Mouse (Mus musculus): Measurements from ENCODE around the gene Proca1. TPM values are rescaled to one million over a fixed set of nuclear protein-coding genes. Genes with fewer than 3 reads are reported as not detected.
"Not testable (repeated sequence)": the region's sequence is repeated elsewhere in the genome, so short reads cannot be mapped to it uniquely, and the experiment has no call there.

Gene Proca1
- total RNA-seq, 2 experiments from 2014 or later = 5.7 to 6.3 TPM

DNA sequence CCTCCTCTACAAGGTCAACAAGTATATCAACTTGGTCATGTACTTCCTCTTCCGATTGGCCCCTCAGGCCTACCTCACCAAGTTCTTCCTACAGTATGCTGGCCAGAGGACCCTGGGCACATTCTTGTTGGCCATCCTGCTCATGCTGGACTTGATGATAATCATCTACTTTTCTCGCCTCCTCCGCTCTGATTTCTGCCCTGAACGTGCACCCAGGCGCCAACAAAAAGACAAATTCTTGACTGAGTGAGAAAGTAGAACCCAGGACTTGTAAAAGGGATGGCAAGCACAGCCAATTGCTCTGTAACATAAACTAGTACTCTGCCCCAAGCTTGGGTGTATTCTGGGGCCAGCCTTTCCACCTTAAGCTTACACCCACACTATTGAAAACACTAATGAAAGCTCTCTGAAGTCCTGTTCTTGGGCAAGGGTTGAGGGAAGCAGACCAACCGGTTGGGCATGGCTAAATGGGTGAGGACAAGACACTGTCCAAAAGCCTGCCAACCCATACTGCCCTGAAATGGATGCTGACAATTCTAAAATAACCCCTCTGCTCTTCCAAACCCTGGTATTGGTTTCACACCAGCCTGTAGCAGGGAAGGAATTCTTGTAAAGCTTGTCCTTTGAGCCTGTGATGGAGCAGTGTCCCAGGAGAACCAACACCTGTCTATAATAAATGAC lies 13.0 kb upstream of the Proca1 start:
- DNase-seq (ENCODE audit: low spot score in 2 of 2) = no peak

DNA sequence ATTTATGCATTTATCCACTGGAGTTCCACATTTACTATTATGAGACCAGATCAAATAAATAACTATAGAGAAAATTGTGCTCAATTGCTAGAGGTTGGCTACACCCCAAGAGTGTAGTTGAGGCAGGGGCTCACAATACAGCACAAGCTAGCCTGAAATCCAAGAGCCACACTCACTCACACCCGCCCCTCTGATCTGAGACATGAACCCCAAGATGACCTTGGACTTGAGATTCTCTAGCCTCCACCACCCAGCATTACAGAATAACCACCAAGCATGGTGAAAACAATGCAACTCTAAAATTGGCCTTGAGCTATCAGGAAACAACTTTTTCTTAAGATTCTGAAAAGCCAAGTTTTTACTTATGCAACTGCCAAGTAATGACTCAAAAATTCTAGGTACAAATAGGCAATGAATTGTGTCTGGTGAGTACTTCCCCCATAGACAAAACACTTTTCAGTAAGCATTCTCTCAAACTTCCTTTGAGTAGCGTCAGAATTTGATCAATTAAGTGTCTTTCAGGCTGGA lies 11.3 kb upstream of the Proca1 start:
- no peak for DNase-seq (ENCODE audit: low spot score in 2 of 2)

DNA sequence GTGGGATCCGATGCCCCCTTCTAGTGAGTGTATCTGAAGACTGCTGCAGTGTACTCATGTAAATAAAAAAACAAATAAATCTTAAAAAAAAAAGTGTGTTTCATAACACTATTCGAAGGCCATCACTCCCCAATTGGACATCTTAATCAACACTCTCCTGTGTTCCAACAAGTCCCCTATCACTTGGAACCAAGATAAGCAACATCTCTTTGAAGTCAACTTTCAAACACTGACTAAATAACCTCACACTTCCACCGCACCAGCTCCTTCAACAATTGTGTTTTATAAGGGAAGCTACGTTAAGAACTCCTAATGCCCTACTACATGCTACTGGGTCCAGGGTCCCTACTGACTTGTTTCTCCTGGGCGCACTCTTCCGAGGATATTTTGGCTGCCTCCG lies 10.7 kb upstream of the Proca1 start:
- no peak for DNase-seq (ENCODE audit: low spot score in 2 of 2)

DNA sequence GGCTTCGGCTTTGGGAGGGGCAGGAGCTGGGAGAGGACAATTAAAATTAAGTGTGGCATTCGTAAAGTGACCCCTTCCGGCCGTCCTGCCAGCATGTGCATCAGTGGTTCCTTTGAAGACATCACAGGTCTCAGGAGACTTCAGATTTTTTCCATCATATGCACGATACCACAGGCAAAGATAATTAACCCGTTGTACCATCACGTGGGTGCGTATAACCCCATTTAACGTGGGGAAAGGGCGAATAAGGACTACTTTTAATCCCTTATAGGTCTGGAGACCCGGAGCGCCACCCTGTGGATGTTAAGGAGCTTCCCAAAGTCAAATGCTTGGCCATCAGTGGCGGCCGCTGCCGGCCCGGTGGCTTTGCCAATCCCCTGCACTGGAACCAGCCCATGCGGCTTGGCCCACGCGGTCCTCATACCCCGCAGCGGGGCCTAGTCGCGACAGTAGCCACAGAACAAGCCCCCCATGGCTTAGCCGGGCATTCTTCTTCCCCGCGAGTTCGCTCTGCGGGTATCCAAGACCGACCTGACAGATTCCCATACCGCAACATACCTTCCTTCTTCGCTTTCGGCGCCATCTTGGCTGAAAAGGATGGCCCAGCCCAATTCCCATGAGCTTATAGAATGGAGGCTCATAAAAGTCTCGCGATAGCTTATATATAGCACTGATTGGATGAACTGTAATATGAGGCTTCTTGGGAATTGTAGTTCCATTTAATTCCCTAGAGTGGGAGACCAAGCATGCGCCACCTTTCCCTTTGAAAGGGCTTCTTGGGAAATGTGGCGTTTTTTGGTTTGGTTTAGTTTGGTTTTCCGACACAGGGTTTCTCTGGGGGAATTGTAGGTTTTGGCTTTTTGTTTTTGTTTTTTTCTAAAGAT lies 10.0 kb upstream of the Proca1 start, which contains the start of gene Rpl23a:
Rpl23a (minus strand) TSS at position 624 of the 884 bp plus-strand sequence.
- peak; percentile 79 to 86 for DNase-seq (ENCODE audit: low spot score in 2 of 2)

DNA sequence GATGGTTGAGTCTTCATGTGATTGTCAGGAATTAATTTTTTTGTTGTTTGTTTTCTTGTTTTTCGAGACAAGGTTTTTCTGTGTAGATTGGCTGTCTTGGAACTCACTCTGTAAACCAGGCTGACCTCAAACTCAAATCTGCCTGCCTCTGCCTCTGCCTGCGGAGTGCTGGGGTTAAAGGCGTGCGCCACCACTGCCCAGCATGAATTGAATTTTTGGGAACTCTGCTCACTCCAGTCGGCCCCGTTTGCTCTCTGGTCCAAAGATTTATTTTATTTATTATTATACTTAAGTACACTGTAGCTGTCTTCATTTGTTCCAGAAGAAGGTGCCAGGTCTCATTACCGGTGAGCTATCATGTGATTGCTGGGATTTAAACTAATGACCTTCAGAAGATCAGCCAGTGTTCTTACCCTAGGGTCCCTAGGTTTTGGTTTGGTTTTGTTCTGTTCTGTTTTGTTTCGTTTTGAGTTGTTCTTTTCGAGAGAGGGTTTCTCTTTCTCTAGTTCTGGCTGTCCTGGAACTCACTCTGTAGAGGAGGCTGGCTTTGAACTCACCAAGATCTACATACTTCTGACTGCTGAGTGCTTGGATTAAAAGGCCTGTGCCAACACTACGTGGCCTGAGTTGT lies 9.2 kb upstream of the Proca1 start:
- DNase-seq (ENCODE audit: low spot score in 2 of 2) = no peak

DNA sequence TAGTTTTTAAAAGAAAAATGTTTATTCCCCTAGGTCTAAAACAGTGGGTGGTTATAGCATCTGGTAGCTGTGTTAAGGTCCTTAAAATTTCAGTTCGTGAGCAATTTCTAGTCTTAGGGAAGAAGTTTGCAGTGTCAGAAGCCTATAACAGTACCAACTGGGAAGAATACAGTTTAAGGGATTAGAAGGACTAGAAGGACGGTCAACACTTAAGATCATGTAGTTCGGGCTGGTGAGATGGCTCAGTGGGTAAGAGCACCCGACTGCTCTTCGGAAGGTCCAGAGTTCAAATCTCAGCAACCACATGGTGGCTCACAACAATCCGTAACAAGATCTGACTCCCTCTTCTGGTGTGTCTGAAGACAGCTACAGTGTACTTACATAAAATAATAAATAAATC lies 8.5 kb upstream of the Proca1 start:
- not testable (repeated sequence) for DNase-seq (ENCODE audit: low spot score in 2 of 2)

DNA sequence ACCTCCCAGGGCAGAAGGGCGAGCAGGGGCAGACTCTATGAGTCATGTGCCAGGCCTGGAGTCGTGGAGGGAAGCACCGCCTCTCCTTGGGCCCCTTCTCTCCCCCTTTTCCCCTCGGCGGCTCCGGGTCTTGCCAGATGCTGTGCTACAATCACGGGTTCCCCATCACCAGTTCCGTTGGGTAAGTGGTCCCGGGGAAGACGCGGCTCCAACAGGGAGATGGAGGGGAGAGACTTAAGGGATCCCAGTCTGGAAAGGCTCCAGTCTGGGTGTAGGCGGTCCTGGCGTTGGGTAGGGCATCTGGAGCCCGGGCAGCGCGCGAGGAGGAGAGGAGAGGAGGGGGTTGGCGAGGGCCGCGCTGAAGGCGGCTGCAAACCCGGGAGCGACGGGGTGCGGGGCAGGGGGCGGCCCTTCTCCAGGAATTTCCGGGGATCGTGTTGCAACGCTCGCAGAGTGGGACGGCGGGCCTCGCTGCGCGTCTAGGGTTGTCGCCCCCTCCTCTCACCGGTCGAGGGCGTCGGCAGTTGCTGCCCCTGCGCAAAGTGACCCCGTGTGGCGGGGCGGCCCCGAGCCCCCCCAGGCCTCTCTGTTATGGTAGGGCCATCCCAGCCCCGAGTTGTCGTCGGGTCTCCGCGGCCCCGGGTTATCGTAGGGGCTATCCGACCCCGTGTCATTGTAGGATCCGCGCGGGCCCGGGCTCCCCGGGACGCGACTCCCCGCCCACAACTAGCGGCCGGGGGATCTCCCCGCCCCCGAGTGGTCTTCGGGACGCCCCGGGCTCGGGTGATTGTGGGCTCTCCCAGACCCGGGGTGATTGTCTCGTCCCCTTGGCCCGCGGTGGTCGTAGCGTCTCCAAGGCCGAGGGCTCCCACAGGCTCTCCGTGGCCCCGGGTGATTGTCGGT lies 4.6 kb upstream of the Proca1 start, which contains the start of gene Rab34:
Rab34 (plus strand) TSS at position 100 of the 903 bp plus-strand sequence.
- DNase-seq (ENCODE audit: low spot score in 2 of 2) = peak; percentile 29 to 52

DNA sequence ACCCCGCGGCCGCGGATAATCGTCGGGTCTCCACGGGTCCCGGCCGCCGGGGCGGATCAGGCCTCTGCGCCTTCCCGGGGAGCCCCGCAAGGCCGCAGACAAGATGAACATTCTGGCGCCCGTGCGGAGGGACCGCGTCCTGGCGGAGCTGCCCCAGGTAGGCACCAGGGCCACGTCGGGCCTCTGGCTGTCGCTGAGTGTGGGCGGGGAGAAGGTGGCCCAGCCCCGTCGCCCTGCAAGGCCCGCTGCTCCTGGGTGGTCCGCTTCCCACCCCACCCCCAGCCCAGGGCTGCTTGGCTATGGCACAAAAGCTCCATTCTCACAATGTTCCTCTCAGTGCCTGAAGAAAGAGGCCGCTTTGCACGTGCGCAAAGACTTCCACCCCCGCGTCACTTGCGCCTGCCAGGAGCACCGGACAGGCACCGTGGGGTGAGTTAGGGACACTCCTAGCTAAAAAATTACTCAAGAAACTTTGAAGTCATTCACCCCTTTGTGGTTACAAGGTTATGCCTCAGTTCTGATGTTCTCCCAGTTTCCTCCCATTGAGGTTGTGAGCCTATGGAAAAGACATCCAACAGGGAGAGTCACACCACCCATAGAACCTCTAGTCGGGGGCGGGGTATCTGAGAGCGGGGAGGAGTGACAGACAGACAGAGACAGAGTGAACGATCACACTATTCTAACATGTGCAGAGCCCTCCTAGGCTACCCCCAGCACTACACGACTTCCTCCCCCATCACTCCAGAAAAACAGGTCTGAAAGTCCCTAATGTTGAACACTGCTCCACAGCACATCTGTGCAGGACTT lies 3.8 kb upstream of the Proca1 start:
- peak; percentile 48 to 61 for DNase-seq (ENCODE audit: low spot score in 2 of 2)

DNA sequence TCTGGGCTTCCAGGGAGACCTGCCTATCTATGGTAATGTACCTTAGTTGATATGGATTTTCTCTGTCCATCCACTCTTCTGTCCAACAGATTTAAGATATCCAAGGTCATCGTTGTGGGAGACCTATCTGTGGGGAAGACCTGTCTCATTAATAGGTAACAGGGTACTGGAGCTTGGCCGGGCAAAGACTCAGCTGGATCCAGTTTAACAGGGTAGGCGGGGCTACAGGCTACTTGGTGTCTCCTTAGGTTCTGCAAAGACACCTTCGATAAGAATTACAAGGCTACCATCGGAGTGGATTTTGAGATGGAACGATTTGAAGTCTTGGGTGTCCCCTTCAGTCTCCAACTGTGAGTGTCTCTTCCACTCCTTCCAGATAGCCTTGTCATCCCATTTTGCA lies 3.2 kb upstream of the Proca1 start:
- DNase-seq (ENCODE audit: low spot score in 2 of 2) = no peak

DNA sequence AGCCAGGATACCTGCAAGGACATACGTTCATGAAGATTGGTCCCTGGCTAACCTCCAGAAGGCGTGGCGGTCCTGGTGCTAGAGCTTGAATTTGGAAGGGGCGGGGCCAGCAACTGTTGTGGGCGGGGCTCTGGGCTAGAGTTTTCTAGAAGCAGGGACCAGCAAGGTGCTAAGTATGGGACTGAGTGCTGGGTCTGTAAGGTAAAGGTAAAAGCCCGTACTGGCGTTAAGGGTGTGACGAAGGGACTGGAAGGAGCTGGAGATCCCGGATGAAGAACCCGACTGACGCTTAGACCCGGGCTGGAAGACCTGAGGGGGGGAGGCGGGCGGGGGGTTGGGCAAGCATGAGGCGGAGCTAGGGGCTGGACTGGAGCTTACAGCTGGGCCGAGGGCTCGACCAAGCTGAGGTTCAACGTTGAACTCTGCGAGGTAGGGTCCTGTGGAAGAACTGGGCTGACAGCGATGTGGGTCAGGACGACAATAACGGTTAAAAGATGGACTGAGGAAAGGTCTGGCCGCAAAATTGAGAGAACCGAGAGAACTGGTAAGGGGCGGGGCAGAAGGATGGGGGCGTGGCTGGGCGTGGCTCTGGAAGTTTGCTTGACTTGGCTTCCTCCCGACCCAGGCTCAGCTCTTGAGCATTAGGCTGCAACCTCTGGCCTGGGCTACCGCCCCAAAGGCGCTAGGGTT lies 1.4 kb downstream of the Proca1 start:
- no peak for DNase-seq (ENCODE audit: low spot score in 2 of 2)

DNA sequence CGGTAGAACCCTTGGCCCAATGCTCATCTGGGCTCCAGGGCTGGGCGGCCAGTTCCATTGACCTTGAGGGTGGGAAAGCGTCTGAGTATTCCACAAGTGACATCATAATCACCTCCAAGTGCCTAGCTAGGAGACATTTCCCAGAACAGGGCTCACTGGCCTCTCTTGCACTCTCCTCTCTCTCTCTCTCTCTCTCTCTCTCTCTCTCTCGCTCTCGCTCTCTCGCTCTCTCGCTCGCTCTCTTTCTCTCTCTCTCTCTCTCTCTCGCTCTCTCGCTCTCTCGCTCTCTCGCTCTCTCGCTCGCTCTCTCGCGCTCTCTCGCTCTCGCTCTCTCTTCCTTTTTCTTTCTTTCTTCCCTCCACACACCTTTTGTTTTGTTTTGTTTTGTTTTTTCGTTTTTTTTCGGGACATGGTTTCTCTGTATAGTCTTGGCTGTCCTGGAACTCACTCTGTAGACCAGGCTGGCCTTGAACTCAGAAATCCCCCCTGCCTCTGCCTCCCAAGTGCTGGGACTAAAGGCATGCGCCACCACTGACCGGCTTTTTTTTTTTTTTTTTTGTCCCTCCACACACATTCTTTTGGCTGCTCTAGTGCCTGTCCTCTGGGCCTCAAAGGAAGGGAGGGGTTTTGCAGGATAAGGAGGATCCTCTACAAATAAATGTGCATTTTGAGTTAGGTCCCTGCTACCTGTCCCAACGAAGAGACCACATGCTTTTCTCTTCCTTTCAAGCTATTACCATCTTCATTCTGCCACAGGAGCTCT lies 2.1 kb downstream of the Proca1 start:
- DNase-seq (ENCODE audit: low spot score in 2 of 2) = no peak

DNA sequence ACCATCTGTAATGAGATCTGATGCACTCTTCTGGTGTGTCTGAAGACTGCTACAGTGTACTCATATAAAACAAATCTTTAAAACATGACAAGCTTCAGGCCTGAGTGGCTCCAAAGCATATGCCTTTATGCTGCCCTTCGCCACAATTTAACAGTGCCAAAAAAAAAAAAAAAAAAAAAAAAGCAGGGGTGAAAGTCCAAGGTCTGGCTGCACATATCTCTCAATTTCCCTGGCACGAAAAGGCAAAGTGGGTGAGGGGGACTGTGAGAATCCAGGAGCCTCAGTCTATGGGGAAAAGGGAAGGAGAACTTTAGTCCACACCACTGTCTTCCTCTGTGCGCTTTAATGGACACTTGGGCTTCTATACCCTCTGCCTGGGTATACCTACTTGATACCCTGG lies 9.2 kb downstream of the Proca1 start:
- DNase-seq (ENCODE audit: low spot score in 2 of 2) = no peak

DNA sequence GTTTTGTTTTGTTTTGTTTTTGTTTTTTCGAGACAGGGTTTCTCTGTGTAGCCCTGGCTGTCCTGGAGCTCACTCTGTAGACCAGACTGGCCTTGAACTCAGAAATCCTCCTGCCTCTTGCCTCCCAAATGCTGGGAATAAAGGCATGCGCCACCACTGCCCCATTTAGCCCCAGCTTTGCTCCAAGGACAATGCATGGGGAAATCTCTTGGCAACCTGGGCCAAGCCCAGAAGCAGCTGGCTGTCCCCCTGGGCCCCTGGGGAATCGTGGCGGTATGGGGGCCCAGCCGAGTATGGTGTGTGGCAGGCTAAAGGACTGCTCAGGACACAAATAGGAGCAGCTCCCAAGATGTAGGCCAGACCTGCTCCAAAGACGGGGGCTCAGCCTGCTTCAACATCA lies 11.1 kb downstream of the Proca1 start:
- no peak for DNase-seq (ENCODE audit: low spot score in 2 of 2)

DNA sequence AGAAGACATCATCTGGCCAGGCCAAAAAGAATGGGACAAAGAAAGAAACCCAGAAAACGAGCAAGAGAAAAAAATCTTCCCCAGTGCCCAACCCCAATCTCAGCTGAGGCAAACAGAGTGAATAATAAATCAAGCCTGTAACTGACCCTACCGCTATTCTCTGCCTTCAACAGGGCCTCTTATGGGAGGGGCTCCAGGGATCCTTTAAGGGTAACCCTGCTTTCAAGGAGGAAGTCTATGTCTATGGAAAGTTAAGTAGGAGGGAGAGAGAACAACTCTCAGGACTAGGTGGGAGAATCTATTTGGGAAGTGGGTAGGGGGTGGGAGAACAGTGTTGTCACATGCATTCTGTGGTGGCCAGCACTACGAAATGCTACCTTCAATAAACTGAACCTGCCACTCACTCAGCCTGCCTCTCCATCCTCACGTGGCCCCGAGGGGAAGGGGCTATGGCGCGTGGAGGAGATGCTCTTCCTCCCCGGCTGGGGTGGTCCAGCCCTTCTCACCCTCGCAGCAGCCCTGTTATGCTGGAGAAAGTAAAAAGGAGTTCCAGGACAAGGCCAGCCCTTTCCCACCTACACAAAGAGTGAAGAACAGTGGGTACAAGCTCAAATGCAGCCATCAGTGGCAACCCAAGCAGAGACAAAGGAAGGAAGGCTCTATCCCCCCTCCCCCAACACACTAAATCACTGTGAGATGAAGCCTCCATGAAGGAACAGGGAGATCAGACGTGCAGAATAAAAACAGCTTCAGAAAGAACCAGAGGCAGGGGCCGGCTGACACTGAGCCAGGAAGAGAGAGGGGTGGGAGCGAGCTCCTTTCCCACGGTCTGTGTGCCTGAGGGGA lies 12.4 kb downstream of the Proca1 start:
- no peak for DNase-seq (ENCODE audit: low spot score in 2 of 2)

DNA sequence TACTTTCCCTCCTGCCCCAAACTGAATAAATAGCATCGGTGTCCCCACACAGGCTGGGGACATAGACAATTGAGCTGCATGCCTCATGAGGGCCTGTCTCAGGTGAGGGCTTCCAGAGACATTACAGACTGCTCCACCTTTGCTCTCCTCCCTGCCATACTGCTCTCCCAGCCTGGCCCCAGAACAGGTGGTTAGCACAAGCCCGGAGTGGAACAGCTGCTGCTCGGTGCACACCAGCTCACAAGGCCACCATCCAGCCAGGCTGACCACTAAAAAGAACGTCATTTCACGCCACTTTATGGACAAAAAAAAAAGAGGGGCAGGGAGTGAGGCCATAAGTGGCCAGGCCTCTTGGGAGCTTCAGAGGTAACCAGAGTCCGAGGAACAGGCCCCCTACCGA lies 14.0 kb downstream of the Proca1 start:
- no peak for DNase-seq (ENCODE audit: low spot score in 2 of 2)

DNA sequence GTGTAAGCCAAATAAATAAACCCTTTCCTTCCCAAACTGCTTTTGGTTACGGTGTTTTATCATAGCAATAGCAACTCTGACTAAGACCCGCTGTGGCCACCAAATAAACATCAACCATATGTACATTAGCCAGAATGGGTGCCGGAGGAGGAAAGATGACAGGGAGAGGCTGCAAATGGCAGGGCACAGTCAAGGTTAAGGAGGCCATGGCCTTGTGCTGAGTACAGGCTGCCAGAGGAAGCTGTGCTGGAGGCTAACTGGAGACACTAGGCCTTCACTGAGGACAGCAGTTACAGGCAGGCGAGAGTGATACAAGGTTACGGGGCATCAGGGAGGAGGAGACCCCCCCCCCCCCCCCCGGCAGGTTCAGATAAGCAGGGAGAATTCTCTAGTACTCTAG lies 16.7 kb downstream of the Proca1 start:
- no peak for DNase-seq (ENCODE audit: low spot score in 2 of 2)

DNA sequence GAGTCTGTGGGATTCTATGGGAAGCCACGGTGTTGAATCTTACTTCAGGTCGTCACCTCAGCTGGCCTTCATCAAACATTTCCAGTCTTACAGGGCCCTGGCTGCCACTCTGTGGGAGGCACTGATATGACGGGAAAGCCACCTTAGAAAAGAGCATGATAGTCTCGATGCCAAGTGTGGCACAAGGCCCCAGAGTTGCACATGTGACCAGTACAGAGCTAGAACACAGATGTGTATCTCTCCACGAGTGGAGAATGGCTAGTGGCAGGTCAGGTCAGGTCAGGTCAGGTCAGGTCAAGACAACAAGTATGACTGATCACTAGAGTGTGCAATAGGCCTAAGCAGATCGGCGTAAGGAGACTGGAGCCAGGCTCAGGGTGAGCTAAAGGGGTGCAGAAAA lies 17.4 kb downstream of the Proca1 start:
- DNase-seq (ENCODE audit: low spot score in 2 of 2) = no peak

DNA sequence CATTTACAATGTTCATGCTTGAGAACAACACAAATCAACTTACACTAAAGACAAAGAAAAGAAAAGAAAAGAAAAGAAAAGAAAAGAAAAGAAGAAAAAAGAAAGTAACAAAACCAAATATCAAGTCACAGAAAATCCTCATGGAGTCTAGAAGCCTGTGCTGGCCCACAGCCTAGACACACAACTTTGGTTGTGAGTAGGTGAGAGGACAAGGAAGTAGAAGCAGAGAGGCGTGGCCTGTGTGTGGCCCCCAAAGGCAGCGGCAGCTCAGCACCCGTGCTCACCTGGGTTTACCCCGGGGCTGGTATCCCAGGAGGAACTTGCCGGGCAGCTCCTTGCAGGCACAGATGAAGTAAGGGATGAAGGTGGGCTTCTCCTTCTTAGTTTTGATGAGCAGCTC lies 18.3 kb downstream of the Proca1 start:
- no peak for DNase-seq (ENCODE audit: low spot score in 2 of 2)
